Mouse (Mus musculus) urinary bladder, postnatal 4 days (tissue): ENCODE data around the gene Caskin1.
"Not testable (repeated sequence)": the region's sequence is repeated elsewhere in the genome, so short reads cannot be mapped to it uniquely, and the experiment has no call there.

Experiments
- DNase-seq, 2 experiments: peaks; one replicate each; pipeline ENCODE4 v3.0.0; 2021 to 2022; ENCODE audit warnings: low spot score in 2 of 2

The Caskin1 gene

GRCm38 (mm10) chr17:24488186-24488661 lies at the start of gene Caskin1:
Caskin1 (plus strand) TSS chr17:24488601.
- no peak for DNase-seq

- no peak for DNase-seq
These were observed 48.0 kb upstream of the Caskin1 start for GRCm38 (mm10) chr17:24440377-24440776.

GRCm38 (mm10) chr17:24441148-24441547 lies 47.3 kb upstream of the Caskin1 start:
- no peak for DNase-seq

DNA sequence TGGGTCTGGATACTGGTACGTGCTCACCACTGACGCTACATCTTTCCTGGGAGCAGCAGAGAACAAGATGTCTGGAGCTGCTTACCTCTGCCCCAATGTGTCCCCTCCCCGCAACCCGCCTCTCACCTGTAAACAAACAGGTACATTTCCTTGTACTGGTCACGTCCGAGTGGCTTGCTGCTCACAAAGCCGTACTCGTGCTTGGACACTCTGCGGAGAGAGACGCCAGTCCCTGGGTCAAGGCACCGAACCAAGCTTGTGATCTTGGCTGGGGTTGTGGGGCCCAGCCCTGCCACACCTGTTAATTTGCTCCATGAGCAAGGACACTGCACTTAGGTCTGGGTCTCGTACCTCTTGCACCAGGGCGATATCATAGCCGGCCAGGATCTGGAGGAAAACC lies 46.3 kb upstream of the Caskin1 start:
- DNase-seq, result no peak

GRCm38 (mm10) chr17:24442632-24443155 lies 45.7 kb upstream of the Caskin1 start, which contains the start of gene Dnase1l2:
Dnase1l2 (minus strand) TSS chr17:24443105.
- no peak for DNase-seq

DNA sequence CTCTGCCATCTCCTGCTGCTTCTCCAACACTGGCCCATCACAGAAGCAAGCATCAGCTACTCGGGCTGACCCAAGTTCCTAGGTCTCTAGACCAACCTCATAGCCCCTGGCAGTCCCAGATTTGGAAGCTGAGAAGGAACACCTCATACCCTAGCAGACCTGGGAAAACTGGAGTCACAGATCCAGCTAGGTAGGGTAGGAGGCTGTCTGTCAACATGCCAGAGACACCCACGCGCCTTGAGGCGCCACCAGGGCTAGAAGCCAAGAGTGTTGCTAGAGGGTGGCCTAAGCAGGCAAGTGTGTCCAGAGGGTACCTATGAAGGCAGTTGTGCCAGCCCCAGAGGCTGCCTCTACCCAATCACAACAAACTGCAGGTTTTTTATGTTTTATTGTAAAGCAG lies 45.0 kb upstream of the Caskin1 start:
- DNase-seq, result no peak

DNA sequence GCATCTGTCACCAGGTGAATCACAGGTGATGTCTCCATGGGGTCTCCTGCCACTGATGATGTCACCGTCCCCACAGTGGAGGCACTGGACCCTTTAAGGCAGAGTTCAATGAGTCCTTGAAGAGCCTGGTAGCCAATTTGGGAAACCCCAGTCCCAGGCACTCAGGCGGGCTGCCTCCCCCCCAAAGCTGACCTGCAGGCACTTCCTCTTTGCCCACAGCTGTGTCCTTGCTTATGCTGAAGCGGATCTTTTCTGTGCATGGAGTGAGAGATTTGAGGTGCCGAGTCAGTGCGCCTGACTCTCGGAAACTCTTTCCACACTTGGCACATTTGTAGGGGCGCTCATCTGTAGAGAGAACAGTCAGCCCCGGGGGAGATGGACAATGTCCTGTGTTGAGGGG lies 41.8 kb upstream of the Caskin1 start:
- no peak for DNase-seq

GRCm38 (mm10) chr17:24449507-24449906 lies 38.9 kb upstream of the Caskin1 start:
- no peak for DNase-seq

DNA sequence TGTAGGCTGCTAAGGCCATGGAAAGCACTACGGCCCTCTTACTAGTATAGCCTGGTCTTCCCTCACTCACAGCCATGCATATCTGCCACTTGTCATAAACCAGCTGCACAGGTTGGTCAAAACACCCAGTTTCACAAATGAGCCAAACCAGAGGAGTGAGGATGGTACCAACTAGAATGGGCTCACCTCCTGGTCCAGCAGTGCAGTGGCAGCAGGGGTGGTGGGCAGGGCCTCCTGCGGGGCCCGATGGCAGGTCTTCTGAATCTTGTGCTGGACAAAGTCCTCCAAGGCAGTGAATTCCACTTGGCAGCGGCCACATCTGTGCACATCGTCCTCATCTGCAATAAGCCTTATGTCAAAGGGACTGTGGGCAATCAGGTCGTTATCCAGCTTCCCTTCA lies 37.2 kb upstream of the Caskin1 start:
- no peak for DNase-seq

DNA sequence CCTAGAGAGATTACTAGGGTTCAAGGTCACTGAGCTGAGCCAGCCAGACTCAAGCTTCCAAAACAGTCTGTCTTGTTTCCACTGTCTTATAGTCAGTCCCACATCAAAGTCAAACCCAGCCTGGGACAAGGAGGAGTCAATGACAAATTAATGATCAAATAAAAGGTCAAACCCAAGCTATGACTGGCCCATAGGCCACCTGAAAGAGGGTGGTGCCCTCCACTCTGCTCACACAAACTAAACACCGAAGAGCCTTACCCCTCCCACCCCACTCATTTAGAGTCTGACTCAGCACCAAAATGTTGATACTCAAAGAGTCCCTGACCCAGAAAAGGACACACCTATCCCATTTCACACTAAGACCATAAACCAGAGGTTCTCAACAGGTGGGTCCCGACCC lies 35.0 kb upstream of the Caskin1 start:
- no peak for DNase-seq

- no peak for DNase-seq
These were observed 34.1 kb upstream of the Caskin1 start for GRCm38 (mm10) chr17:24454218-24454755.

- DNase-seq, result peak; percentile 99 to 100
These were observed 33.5 kb upstream of the Caskin1 start for GRCm38 (mm10) chr17:24454756-24455522.

DNA sequence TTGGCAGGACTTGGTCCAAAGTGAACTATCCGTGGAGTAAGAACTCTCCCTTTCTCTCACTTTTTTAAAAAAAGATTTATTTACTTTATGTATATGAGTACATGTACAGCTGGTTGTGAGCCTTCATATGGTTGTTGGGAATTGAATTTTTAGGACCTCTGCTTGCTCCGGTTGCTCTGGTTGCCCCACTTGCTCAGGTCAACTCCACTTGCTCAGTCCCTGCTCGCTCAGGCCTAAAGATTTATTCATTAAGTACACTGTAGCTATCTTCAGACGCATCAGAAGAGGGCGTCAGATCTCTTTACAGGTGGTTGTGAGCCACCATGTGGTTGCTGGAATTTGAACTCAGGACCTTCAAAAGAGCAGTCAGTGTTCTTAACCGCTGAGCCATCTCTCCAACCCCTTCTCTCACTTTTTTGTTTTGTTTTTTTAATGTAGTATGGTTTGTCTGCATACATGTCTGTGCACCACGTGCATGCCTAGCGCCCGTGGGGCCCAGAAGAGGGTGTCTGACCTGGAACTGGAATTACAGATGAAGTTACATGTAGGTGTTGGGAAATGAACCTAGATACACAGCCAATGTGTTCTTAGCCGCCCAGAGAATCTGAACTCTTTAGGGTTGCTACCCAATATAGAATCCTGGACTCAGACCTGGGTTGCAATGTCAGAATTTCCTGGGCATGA lies 32.7 kb upstream of the Caskin1 start:
- not testable (repeated sequence) for DNase-seq

- no peak for DNase-seq
These were observed 26.8 kb upstream of the Caskin1 start for GRCm38 (mm10) chr17:24461580-24461979.

GRCm38 (mm10) chr17:24462932-24463331 lies 25.5 kb upstream of the Caskin1 start:
- DNase-seq, result no peak

DNA sequence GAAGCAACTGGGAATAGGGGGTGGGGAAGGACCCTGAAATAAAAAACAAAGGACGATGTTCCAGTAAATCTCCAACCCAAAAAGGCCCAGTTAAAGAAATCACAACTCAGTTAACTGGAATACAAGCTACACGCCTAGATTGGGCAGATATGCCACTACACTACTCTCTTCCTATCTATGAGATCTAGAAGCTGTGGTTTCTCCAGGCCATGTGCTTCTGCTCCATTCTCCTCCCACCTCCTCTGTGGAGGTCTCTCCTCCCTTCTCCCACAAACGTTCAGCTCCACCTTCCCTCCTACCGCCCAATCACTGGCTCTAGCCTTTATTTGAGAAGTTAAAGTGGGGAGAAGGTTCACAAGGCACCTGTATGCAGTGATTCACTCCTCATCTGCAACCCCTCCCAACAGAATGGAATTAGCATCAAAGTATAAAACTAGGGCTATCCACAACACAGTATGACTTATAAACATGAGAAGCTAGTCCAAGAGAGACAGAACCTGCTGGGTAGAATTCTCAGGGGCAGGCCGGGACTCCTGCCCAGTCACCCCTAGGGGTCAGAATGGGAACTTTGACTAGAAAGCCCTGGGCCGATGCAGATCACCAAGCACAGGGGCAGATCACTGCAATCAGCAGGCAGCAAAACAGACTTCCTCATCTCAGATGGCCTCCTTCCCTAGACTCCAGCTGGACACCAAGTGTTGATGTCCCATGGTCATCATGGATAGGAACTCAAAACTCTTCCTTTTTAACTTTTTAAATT lies 24.8 kb upstream of the Caskin1 start:
- DNase-seq, result no peak

GRCm38 (mm10) chr17:24468636-24469246 lies 19.7 kb upstream of the Caskin1 start:
- DNase-seq, result no peak

DNA sequence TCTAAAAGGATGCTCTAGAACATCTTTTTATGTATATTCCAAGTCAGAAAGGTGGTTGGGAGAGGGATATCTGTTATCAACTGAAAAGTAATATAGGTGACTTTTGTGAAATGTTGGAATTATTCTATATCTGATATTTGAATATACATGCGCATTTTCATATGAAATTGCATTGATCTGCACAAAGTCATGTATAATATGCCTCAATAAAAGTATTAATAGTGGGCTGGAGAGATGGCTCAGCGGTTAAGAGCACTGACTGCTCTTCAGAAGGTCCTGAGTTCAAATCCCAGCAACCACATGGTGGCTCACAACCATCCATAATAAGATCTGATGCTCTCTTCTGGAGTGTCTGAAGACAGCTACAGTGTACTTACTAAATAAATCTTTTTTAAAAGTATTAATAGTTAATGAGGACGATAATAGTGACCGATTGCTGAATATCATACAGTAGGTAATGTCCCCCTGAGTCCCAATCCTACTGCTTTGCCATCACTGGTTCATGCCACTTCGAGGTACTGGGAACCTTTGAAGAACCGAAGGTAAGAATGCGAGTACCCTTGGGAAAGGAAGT lies 19.0 kb upstream of the Caskin1 start:
- no peak for DNase-seq

DNA sequence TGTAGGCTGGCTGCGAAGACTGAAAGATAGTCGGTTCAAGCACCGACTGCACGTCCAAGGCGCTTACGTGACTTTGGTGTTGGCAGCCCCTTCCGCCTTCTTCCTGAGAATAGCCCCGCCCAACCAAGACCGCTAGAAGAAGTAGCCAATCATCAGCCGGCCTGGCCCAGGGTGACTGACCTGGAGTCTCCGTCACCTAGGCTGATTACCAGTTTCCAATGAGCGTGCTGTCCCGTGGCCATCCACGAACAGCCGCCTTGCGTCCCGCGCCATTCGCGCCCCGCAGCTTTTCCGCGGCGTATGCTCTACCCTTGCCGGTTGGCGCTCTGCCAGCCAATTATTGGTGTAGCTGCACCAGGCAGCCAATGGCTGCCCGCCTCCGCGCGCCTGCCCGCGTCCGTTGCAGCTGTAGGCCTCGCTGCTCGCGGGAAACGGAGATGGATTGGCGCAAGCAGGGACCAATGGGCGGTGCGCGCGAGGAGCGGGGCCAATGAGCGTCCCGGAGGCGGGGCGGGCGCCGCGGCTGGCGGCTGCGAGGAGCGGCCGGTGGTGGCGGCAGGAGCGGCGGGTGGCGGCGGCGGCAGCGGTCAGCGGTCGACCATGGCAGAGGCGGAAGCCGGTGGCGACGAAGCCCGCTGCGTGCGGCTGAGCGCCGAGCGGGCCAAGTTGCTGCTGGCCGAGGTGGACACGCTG lies 18.3 kb upstream of the Caskin1 start, which contains the start of the genes E4f1 and Pgp:
E4f1 (minus strand) TSS at position 404 of the 693 bp plus-strand sequence.
Pgp (plus strand) TSS at position 483 of the 693 bp plus-strand sequence.
- DNase-seq, result peak; percentile 98
